In the genomic region with DNA sequence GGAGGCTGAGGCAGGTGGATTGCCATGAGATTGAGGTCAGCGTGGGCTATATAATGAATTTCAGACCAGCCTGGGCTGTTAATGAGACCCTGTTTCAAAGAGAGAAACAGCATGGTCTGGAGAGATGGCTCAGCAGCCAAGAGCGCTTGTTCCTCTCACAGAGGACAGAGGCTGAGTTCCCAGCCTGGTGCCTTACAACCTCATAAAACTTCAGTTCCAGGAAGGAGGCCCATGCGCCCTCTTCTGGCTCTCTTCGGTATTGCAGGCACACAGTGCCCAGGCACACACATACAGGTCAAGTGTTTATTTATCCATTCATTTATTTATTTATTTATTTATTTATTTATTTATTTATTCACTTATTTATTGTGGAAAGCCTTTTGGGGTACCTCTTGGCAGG, we compare ENCODE assay signal across 9 mouse cellular contexts. TPM values are rescaled to one million over a fixed set of nuclear protein-coding genes. Genes with fewer than 3 reads are reported as not detected.
A peak's percentile ranks its signal among the peaks of the same experiment; 100 is the strongest.
DNase-seq lines count a peak whose midpoint lies in the region; ATAC-seq and TF ChIP-seq lines count a peak whose summit lies in the region.
"Had no signal": no experiment of that assay in that cellular context is flagged by ENCODE, and none has a peak within 500 bp of the region (broad histone marks: within the 10 kb centered on the region; RNA-seq: fewer than 3 reads in every experiment).

No protein-coding gene starts in this region.

- no peak overlapping the region for H3K27ac ChIP-seq in heart, embryonic 11.5 days (ENCODE audit: low read depth, low read length)
- no peak overlapping the region for H3K27ac ChIP-seq in cortical plate, adult 2 months (ENCODE audit: insufficient read depth, low read length)
- H3K27ac ChIP-seq in heart, embryonic 12.5 days (ENCODE audit: poor library complexity, severe bottlenecking) = no peak overlapping the region
- H3K27ac ChIP-seq: embryonic facial prominence, embryonic 12.5 days had no signal

- TF ChIP-seq CTCF in Patski (IDR thresholded peaks at IDR 0.05) = no peak
- TF ChIP-seq CTCF in cortical plate, adult 2 months (IDR thresholded peaks at IDR 0.05; ENCODE audit: extremely low read depth, insufficient read depth, low read length) = peak; percentile 62

- no peaks in the 10 kb centered on the region for H3K36me3 ChIP-seq in heart, embryonic 11.5 days (ENCODE audit: control insufficient read depth, insufficient read depth, low read length)
- no peaks in the 10 kb centered on the region for H3K36me3 ChIP-seq in heart, embryonic 12.5 days
- H3K36me3 ChIP-seq: embryonic facial prominence, embryonic 12.5 days had no signal

- no peaks in the 10 kb centered on the region for H3K9me3 ChIP-seq in heart, embryonic 11.5 days (replicated peaks; ENCODE audit: control insufficient read depth, low read length)
- no peaks in the 10 kb centered on the region for H3K9me3 ChIP-seq in heart, embryonic 12.5 days (replicated peaks)
- H3K9me3 ChIP-seq: embryonic facial prominence, embryonic 12.5 days had no signal

- no peaks in the 10 kb centered on the region for H3K27me3 ChIP-seq in heart, embryonic 11.5 days (ENCODE audit: control insufficient read depth, insufficient read depth, low read length)
- no peaks in the 10 kb centered on the region for H3K27me3 ChIP-seq in Patski
- H3K27me3 ChIP-seq in heart, embryonic 12.5 days (replicated peaks) = no peaks in the 10 kb centered on the region
- H3K27me3 ChIP-seq: embryonic facial prominence, embryonic 12.5 days had no signal

- peak; percentile 55 for DNase-seq in heart, adult 8-10 months (ENCODE audit: low spot score)
- no peak for DNase-seq in Patski (ENCODE audit: low read depth, low spot score)
- DNase-seq in kidney, postnatal 10 days = peak; percentile 82
- DNase-seq in lung, postnatal 36 days = peak; percentile 86
- DNase-seq in testis, postnatal 10 days (ENCODE audit: low spot score) = peak; percentile 81

- TF ChIP-seq POLR2A in cortical plate, adult 2 months (IDR thresholded peaks at IDR 0.05; ENCODE audit: extremely low read depth, insufficient read depth, low read length) = no peak

- H3K4me1 ChIP-seq in heart, embryonic 11.5 days (ENCODE audit: control insufficient read depth, insufficient read depth, low read length) = no peaks in the 10 kb centered on the region
- H3K4me1 ChIP-seq in cortical plate, adult 2 months (ENCODE audit: control insufficient read depth, insufficient read depth, low read length) = no peaks in the 10 kb centered on the region
- no peaks in the 10 kb centered on the region for H3K4me1 ChIP-seq in heart, embryonic 12.5 days (replicated peaks)
- H3K4me1 ChIP-seq: embryonic facial prominence, embryonic 12.5 days had no signal

- H3K9ac ChIP-seq in heart, embryonic 11.5 days (ENCODE audit: low read depth, low read length) = no peak overlapping the region
- no peak overlapping the region for H3K9ac ChIP-seq in heart, embryonic 12.5 days
- H3K9ac ChIP-seq: embryonic facial prominence, embryonic 12.5 days had no signal

- CTCF ChIA-PET in Patski (lab: Charles Lee) = interaction anchor here (1.0 to 1.9 kb wide), 4 partner anchors 53 to 76 kb away, joined by 3 to 6 read pairs (median 4); no protein-coding TSS in a partner anchor

- H3K4me2 ChIP-seq in heart, embryonic 11.5 days = no peak overlapping the region
- H3K4me2 ChIP-seq in heart, embryonic 12.5 days = no peak overlapping the region
- H3K4me2 ChIP-seq: embryonic facial prominence, embryonic 12.5 days had no signal

- POLR2A ChIA-PET in Patski (lab: Charles Lee) = interaction anchor here (0.6 kb wide), 1 partner anchor 92 kb away, joined by 3 read pairs; no protein-coding TSS in a partner anchor

- no peak overlapping the region for H3K4me3 ChIP-seq in heart, embryonic 11.5 days (ENCODE audit: low read depth, low read length)
- no peak overlapping the region for H3K4me3 ChIP-seq in cortical plate, adult 2 months (ENCODE audit: insufficient read depth, low read length)
- H3K4me3 ChIP-seq in heart, embryonic 12.5 days = no peak overlapping the region
- H3K4me3 ChIP-seq: embryonic facial prominence, embryonic 12.5 days had no signal

- in situ Hi-C loops in Patski (cut with MboI; ENCODE audit: low pct_unique_long_range_greater_than_20kb) = no loop called here

- 35% methylated on average over 4 of the region's 4 CpGs for WGBS in heart, embryonic 11.5 days (ENCODE audit: insufficient replicate concordance)
- WGBS in heart, embryonic 12.5 days = 32% methylated on average over 4 of the region's 4 CpGs

- no peak; the same call in 1 of the 2 replicates for ATAC-seq in heart, embryonic 11.5 days (replicated peaks; ENCODE audit: insufficient number of reproducible peaks, low FRiP score, low TSS enrichment)
- ATAC-seq in Patski = peak; percentile 60
- 0 out of 2 replicates have a peak, but pooled peaks have one; percentile 36 for ATAC-seq in heart, embryonic 12.5 days (ENCODE audit: insufficient number of reproducible peaks, low FRiP score)

RNA-seq across cellular contexts. Expression of a gene that starts 7.7 kb away (rescaled TPM):
- 1 to 10 TPM; 2.0 to 4.0 (median 3.1) TPM for total RNA-seq in heart, adult 8-10 months (2022)
- 2.3 and 4.1 TPM in 2 replicates for polyA plus RNA-seq in heart, embryonic 11.5 days (2014; fragmentation: Nextera tagmentation; extraction: Ambion mirVana)
- 6.1 TPM for polyA plus RNA-seq in Patski (2021)
- 0.42 and 0.63 TPM in 2 replicates for polyA plus RNA-seq in cortical plate, adult 2 months (2012; rRNA removed)
- polyA plus RNA-seq in heart, embryonic 12.5 days (2016; fragmentation: Nextera tagmentation; extraction: Ambion mirVana) = 3.3 and 4.0 TPM in 2 replicates

RNA-seq across cellular contexts. Expression of a gene that starts 47.3 kb away (rescaled TPM):
- 1 to 10 TPM; 6.6 to 9.9 (median 7.8) TPM for total RNA-seq in heart, adult 8-10 months (2022)
- polyA plus RNA-seq in heart, embryonic 11.5 days (2014; fragmentation: Nextera tagmentation; extraction: Ambion mirVana) = 10.5 and 14.9 TPM in 2 replicates
- 79.6 TPM for polyA plus RNA-seq in Patski (2021)
- polyA plus RNA-seq in cortical plate, adult 2 months (2012; rRNA removed) = 27.2 and 27.8 TPM in 2 replicates
- 8.2 and 10.6 TPM in 2 replicates for polyA plus RNA-seq in heart, embryonic 12.5 days (2016; fragmentation: Nextera tagmentation; extraction: Ambion mirVana)

RNA-seq across cellular contexts. Expression of a gene that starts 54.4 kb away (rescaled TPM):
- 10 to 100 TPM in 3 of 4 experiments, 1 to 10 TPM in 1; 9.4 to 12.5 (median 10.8) TPM for total RNA-seq in heart, adult 8-10 months (2022)
- polyA plus RNA-seq in heart, embryonic 11.5 days (2014; fragmentation: Nextera tagmentation; extraction: Ambion mirVana) = 101 and 105 TPM in 2 replicates
- polyA plus RNA-seq in Patski (2021) = 47.2 TPM
- polyA plus RNA-seq in cortical plate, adult 2 months (2012; rRNA removed) = 11.8 and 12.2 TPM in 2 replicates
- polyA plus RNA-seq in heart, embryonic 12.5 days (2016; fragmentation: Nextera tagmentation; extraction: Ambion mirVana) = 81.3 and 83.0 TPM in 2 replicates

RNA-seq across cellular contexts. Expression of a gene that starts 54.5 kb away (rescaled TPM):
- under 1 TPM; 0.25 to 0.76 (median 0.49) TPM for total RNA-seq in heart, adult 8-10 months (2022)
- 23.1 and 26.1 TPM in 2 replicates for polyA plus RNA-seq in heart, embryonic 11.5 days (2014; fragmentation: Nextera tagmentation; extraction: Ambion mirVana)
- polyA plus RNA-seq in Patski (2021) = 45.4 TPM
- 1.7 and 2.5 TPM in 2 replicates for polyA plus RNA-seq in cortical plate, adult 2 months (2012; rRNA removed)
- polyA plus RNA-seq in heart, embryonic 12.5 days (2016; fragmentation: Nextera tagmentation; extraction: Ambion mirVana) = 33.4 and 38.7 TPM in 2 replicates
